Mouse (Mus musculus) embryonic facial prominence, embryonic 13.5 days (tissue): ENCODE data around the gene Zfp672. TPM values are rescaled to one million over a fixed set of nuclear protein-coding genes. Genes with fewer than 3 reads are reported as not detected.

Experiments used
- ATAC-seq: fragments of 200-750 bp; cut with Nextera tagmentation; 2 replicates; pipeline ENCODE4 v1.8.0; 2017; ENCODE audit warnings: low read depth; ENCODE audit not compliant: insufficient number of reproducible peaks, insufficient read depth, low FRiP score, low TSS enrichment
- H3K27ac ChIP-seq: fragments of 300-500 bp; sonication (generic); 2 replicates; pipeline ENCODE4 v1.5.1; 2015; ENCODE audit warnings: moderate library complexity, mild to moderate bottlenecking, inconsistent platforms
- H3K27me3 ChIP-seq: fragments of 300-500 bp; sonication (generic); 2 replicates; pipeline ENCODE4 v1.6.1; 2015; ENCODE audit warnings: mild to moderate bottlenecking, inconsistent platforms
- H3K36me3 ChIP-seq: fragments of 300-500 bp; sonication (generic); 2 replicates; pipeline ENCODE4 v1.6.1; 2015; ENCODE audit warnings: mild to moderate bottlenecking, inconsistent platforms
- H3K4me1 ChIP-seq: fragments of 300-500 bp; sonication (generic); 2 replicates; pipeline ENCODE4 v1.6.1; 2015; ENCODE audit warnings: inconsistent platforms
- H3K4me2 ChIP-seq: fragments of 300-500 bp; sonication (generic); 2 replicates; pipeline ENCODE4 v1.6.1; 2015; ENCODE audit warnings: moderate library complexity, mild to moderate bottlenecking, inconsistent platforms
- H3K4me3 ChIP-seq: fragments of 300-500 bp; sonication (generic); 2 replicates; pipeline ENCODE4 v1.5.1; 2015; ENCODE audit warnings: mild to moderate bottlenecking, inconsistent platforms
- H3K9ac ChIP-seq: fragments of 300-500 bp; sonication (generic); 2 replicates; pipeline ENCODE4 v1.6.1; 2015; ENCODE audit warnings: mild to moderate bottlenecking, inconsistent platforms
- H3K9me3 ChIP-seq: fragments of 300-500 bp; sonication (generic); 2 replicates; pipeline ENCODE4 v1.6.1; 2016; ENCODE audit warnings: inconsistent platforms
- WGBS: fragments of 180-500 bp; shearing (Covaris S2); methylation state at CpG from one replicate; pipeline ENCODE4 v1.1.7; 2015; ENCODE audit warnings: mixed read lengths; 5-methylcytosine and 5-hydroxymethylcytosine counted together
- polyA plus RNA-seq: library from polyadenylated mRNA; unstranded; fragments of >200 nt; fragmentation: Nextera tagmentation; extraction: Ambion mirVana; gene quantifications from 2 replicates; pipeline ENCODE4 v1.2.1, GENCODE M21; 2015

The Zfp672 gene
- polyA plus RNA-seq, 1 experiment from 2014 or later: 41.2 TPM

- Histone ChIP-seq H3K4me2 (peak overlapping the region; percentile 60), H3K9ac (no peak overlapping the region), H3K36me3 (no peaks in the 10 kb centered on the region), H3K4me1 (peaks cover 24% of the 10 kb centered on the region), H3K27me3 (no peaks in the 10 kb centered on the region), H3K27ac (peak overlapping the region; percentile 51; the same call in 1 of the 2 replicates), H3K4me3 (peak overlapping the region; percentile 24), H3K9me3 (no peaks in the 10 kb centered on the region)
- no peak for ATAC-seq
- WGBS: 17% methylated on average over 7 of the region's 7 CpGs
Measured at GRCm38 (mm10) chr11:58303594-58303993, 26.5 kb downstream of the Zfp672 start.

GRCm38 (mm10) chr11:58302774-58303445, 27.2 kb downstream of the Zfp672 start:
- peaks cover 21% of the 10 kb centered on the region for H3K4me1 ChIP-seq
- H3K36me3 ChIP-seq: no peaks in the 10 kb centered on the region
- H3K4me3 ChIP-seq: peak overlapping the region; percentile 61
- ATAC-seq: peak; percentile 44; the same call in 1 of the 2 replicates
- H3K27me3 ChIP-seq: no peaks in the 10 kb centered on the region
- peak overlapping the region; percentile 60 for H3K4me2 ChIP-seq
- WGBS: under 1% methylated on average over 26 of the region's 26 CpGs
- H3K9ac ChIP-seq: peak overlapping the region; percentile 78
- H3K27ac ChIP-seq: peak overlapping the region; percentile 96
- H3K9me3 ChIP-seq: no peaks in the 10 kb centered on the region

- peak overlapping the region; percentile 60 for H3K4me2 ChIP-seq
- peak overlapping the region; percentile 61 for H3K4me3 ChIP-seq
- no peaks in the 10 kb centered on the region for H3K27me3 ChIP-seq
- peak overlapping the region; percentile 96 for H3K27ac ChIP-seq
- peak; percentile 90 for ATAC-seq
- H3K9ac ChIP-seq: peak overlapping the region; percentile 78
- H3K36me3 ChIP-seq: no peaks in the 10 kb centered on the region
- under 1% methylated on average over 36 of the region's 36 CpGs for WGBS
- no peaks in the 10 kb centered on the region for H3K9me3 ChIP-seq
- peaks cover 13% of the 10 kb centered on the region for H3K4me1 ChIP-seq
Measured at GRCm38 (mm10) chr11:58301837-58302754, 28.0 kb downstream of the Zfp672 start.

- H3K27ac ChIP-seq: peak overlapping the region; percentile 49; the same call in 1 of the 2 replicates
- ATAC-seq: no peak
- peak overlapping the region; percentile 61 for H3K4me3 ChIP-seq
- peak overlapping the region; percentile 60 for H3K4me2 ChIP-seq
- peak overlapping the region; percentile 27; the same call in 1 of the 2 replicates for H3K9ac ChIP-seq
- no peaks in the 10 kb centered on the region for H3K27me3 ChIP-seq
- H3K4me1 ChIP-seq: peaks cover 13% of the 10 kb centered on the region
- no peaks in the 10 kb centered on the region for H3K9me3 ChIP-seq
- no peaks in the 10 kb centered on the region for H3K36me3 ChIP-seq
- 10% methylated on average over 13 of the region's 13 CpGs for WGBS
Measured at GRCm38 (mm10) chr11:58301057-58301456, 29.1 kb downstream of the Zfp672 start.

GRCm38 (mm10) chr11:58297396-58297795, 32.7 kb downstream of the Zfp672 start:
- Histone ChIP-seq H3K4me1 (peaks cover 9% of the 10 kb centered on the region; the same call in 1 of the 2 replicates), H3K27me3 (no peaks in the 10 kb centered on the region), H3K27ac (no peak overlapping the region), H3K4me3 (no peak overlapping the region), H3K9ac (no peak overlapping the region), H3K36me3 (no peaks in the 10 kb centered on the region), H3K4me2 (no peak overlapping the region), H3K9me3 (0 out of 2 replicates have a peak, but pooled peaks cover 3% of the 10 kb centered on the region)
- ATAC-seq: no peak
- WGBS: 82% methylated on average over 6 of the region's 6 CpGs

- Histone ChIP-seq H3K36me3 (no peaks in the 10 kb centered on the region), H3K9ac (no peak overlapping the region), H3K4me2 (no peak overlapping the region), H3K27me3 (0 out of 2 replicates have a peak, but pooled peaks cover 2% of the 10 kb centered on the region), H3K4me3 (no peak overlapping the region), H3K27ac (no peak overlapping the region), H3K4me1 (no peaks in the 10 kb centered on the region), H3K9me3 (0 out of 2 replicates have a peak, but pooled peaks cover 3% of the 10 kb centered on the region)
- WGBS: 54% methylated on average over 4 of the region's 4 CpGs
- ATAC-seq: no peak
Measured at GRCm38 (mm10) chr11:58292791-58293190, 37.3 kb downstream of the Zfp672 start.

GRCm38 (mm10) chr11:58290812-58291211, 39.3 kb downstream of the Zfp672 start:
- Histone ChIP-seq H3K9me3 (0 out of 2 replicates have a peak, but pooled peaks cover 3% of the 10 kb centered on the region), H3K27ac (no peak overlapping the region), H3K4me1 (no peaks in the 10 kb centered on the region), H3K9ac (no peak overlapping the region), H3K36me3 (no peaks in the 10 kb centered on the region), H3K4me2 (no peak overlapping the region), H3K27me3 (0 out of 2 replicates have a peak, but pooled peaks cover 2% of the 10 kb centered on the region), H3K4me3 (no peak overlapping the region)
- 85% methylated on average over 4 of the region's 4 CpGs for WGBS
- ATAC-seq: no peak

GRCm38 (mm10) chr11:58289992-58290682, 40.0 kb downstream of the Zfp672 start:
- H3K27ac ChIP-seq: no peak overlapping the region
- H3K36me3 ChIP-seq: no peaks in the 10 kb centered on the region
- no peak overlapping the region for H3K9ac ChIP-seq
- H3K4me2 ChIP-seq: no peak overlapping the region
- H3K4me3 ChIP-seq: no peak overlapping the region
- H3K9me3 ChIP-seq: no peaks in the 10 kb centered on the region
- H3K27me3 ChIP-seq: 0 out of 2 replicates have a peak, but pooled peaks cover 2% of the 10 kb centered on the region
- 73% methylated on average over 9 of the region's 9 CpGs for WGBS
- no peak for ATAC-seq
- no peaks in the 10 kb centered on the region for H3K4me1 ChIP-seq

GRCm38 (mm10) chr11:58282518-58282917, 47.6 kb downstream of the Zfp672 start:
- 73% methylated on average over 5 of the region's 5 CpGs for WGBS

GRCm38 (mm10) chr11:58281970-58282496, 48.1 kb downstream of the Zfp672 start:
- Histone ChIP-seq H3K27me3 (no peaks in the 10 kb centered on the region), H3K9me3 (no peaks in the 10 kb centered on the region), H3K4me1 (no peaks in the 10 kb centered on the region), H3K9ac (no peak overlapping the region), H3K36me3 (no peaks in the 10 kb centered on the region), H3K27ac (no peak overlapping the region), H3K4me2 (no peak overlapping the region), H3K4me3 (no peak overlapping the region)
- WGBS: 75% methylated on average over 13 of the region's 13 CpGs
- no peak for ATAC-seq

More at GRCm38 (mm10) chr11:58282518-58282917, 47.6 kb downstream of the Zfp672 start:
- no peak for ATAC-seq
- Histone ChIP-seq H3K4me2 (no peak overlapping the region), H3K27me3 (no peaks in the 10 kb centered on the region), H3K9me3 (no peaks in the 10 kb centered on the region), H3K9ac (no peak overlapping the region), H3K4me3 (no peak overlapping the region), H3K4me1 (no peaks in the 10 kb centered on the region), H3K27ac (no peak overlapping the region), H3K36me3 (no peaks in the 10 kb centered on the region)

- Histone ChIP-seq H3K9me3 (no peaks in the 10 kb centered on the region), H3K9ac (no peak overlapping the region), H3K4me2 (no peak overlapping the region), H3K4me3 (no peak overlapping the region), H3K27me3 (no peaks in the 10 kb centered on the region), H3K36me3 (no peaks in the 10 kb centered on the region), H3K4me1 (no peaks in the 10 kb centered on the region), H3K27ac (no peak overlapping the region)
- ATAC-seq: no peak
- 70% methylated on average over 4 of the region's 4 CpGs for WGBS
Measured at GRCm38 (mm10) chr11:58275756-58276155, 54.4 kb downstream of the Zfp672 start.
